Mouse (Mus musculus): ENCODE data around the gene Csf2ra. TPM values are rescaled to one million over a fixed set of nuclear protein-coding genes. Genes with fewer than 3 reads are reported as not detected.
A peak's percentile ranks its signal among the peaks of the same experiment; 100 is the strongest.
"Not testable (repeated sequence)": the region's sequence is repeated elsewhere in the genome, so short reads cannot be mapped to it uniquely, and the experiment has no call there.

Csf2ra gene
- polyA plus RNA-seq, 1 experiment = 81.8 TPM

- DNase-seq (ENCODE audit: low spot score) = no peak
Observed at GRCm38 (mm10) chr19:61224678-61225525, 3.3 kb downstream of the Csf2ra start.

GRCm38 (mm10) chr19:61223706-61224328, 4.4 kb downstream of the Csf2ra start:
- no peak for DNase-seq (ENCODE audit: low spot score)

GRCm38 (mm10) chr19:61207506-61207905, 20.7 kb downstream of the Csf2ra start:
- not testable (repeated sequence) for DNase-seq (ENCODE audit: low spot score)

GRCm38 (mm10) chr19:61199836-61200235, 28.4 kb downstream of the Csf2ra start:
- no peak for DNase-seq (ENCODE audit: low spot score)

GRCm38 (mm10) chr19:61199316-61199715, 28.9 kb downstream of the Csf2ra start:
- DNase-seq (ENCODE audit: low spot score) = peak; percentile 55

DNA sequence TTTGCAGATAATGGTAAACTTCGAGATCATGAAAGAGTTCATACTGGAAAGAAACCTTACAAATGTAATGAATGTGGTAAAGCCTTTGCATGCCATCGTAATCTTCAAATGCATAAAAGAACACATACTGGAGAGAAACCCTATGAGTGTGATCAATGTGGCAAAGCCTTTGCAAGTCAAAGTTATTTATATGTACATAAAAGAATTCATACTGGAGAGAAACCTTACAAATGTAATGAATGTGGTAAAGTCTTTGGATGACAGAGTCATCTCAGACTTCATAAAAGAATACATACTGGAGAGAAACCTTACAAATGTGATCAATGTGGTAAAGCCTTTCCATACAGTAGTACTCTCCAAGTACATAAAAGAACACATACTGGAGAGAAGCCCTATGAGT, 44.6 kb downstream of the Csf2ra start, which contains the start of gene Gm6020:
Gene Gm6020 (plus strand): TSS at position 301 of the 400 bp plus-strand sequence.
- not testable (repeated sequence) for DNase-seq (ENCODE audit: low spot score)

- no peak for DNase-seq (ENCODE audit: low spot score)
Observed at GRCm38 (mm10) chr19:61175756-61176324, 52.4 kb downstream of the Csf2ra start, which contains the start of gene Gm7102. Gm7102 (minus strand) TSS chr19:61176309.

Other genes with a start within 250 kb of the Csf2ra start
- gene Zfp950, start 87.6 kb downstream of the Csf2ra start, polyA plus RNA-seq (2012; rRNA removed) = 49.5 and 51.4 TPM in 2 replicates
- 0.04 and 0.08 TPM in 2 replicates for gene Gm7102, start 52.1 kb downstream of the Csf2ra start, polyA plus RNA-seq (2012; rRNA removed)
- gene Gm6020, start 44.5 kb downstream of the Csf2ra start, polyA plus RNA-seq (2012; rRNA removed) = not detected in 2 replicates
- gene Gm21060, start 68.6 kb upstream of the Csf2ra start, polyA plus RNA-seq (2012; rRNA removed) = not detected in 2 replicates

All from urinary bladder, adult 2 months (tissue).